Mouse (Mus musculus) stomach, postnatal 0 days (tissue): Measurements from ENCODE around the gene Sync.

Experiments
- CTCF ChIP-seq: IDR thresholded peaks from 2 replicates; pipeline ENCODE4 v1.5.1; 2016; ENCODE audit warnings: antibody characterized with exemption, low read depth, mild to moderate bottlenecking, moderate library complexity
- EP300 ChIP-seq: optimal IDR thresholded peaks from 2 replicates; pipeline ENCODE3; 2016; ENCODE audit warnings: antibody characterized with exemption

DNA sequence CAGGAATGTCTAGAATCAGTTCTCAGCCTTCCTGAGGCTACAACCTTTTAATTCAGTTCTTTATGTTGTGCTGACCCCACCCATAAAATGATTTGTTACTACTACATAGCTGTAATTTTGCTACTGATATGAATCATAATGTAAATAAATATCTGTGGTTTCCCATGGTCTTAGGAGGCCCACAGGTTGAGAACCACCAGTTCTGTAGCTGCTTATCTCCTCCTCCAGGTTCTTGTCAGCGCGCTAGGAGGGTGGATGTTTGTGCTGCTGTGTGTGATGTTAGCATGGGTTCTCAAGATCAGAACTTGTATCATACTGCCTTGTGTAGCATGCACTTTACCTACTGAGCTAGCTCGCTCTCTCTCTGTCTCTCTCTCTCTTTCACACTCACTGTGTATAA, 52.3 kb downstream of the Sync start:
- no peak for TF ChIP-seq CTCF
- TF ChIP-seq EP300, result no peak
